Mouse (Mus musculus): ENCODE measurements around the gene Pccb.

Pccb gene

DNA sequence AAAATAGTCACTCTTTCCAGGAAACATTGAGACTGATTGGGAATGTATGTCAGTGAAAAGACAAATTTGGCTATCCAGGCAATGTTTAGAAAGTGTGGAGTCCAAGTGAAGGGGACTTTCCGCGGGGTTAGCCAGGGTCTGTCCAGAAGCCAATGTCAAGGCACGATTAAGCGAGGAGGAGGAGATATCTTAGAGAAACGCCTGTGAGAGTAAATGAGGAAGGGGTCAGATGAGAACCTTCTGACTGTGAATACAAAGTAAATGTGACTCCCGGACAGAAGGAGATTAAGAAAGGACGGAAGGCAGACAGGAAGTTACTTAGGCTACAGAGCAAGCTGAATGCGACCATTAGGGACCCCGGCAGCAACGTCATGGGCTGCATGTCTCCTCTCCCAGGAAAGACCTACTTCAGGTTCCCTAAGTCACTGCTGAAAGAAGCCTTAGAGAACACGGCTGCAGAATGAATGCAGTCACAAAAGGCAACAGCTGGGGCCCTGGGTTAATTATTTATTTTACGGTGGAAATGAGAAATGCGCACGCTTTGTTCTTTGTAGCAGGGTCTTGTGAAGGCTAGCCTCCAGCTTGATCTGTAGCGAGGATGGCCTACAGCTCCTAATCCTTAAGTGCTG lies 11.1 kb upstream of the Pccb start:
- no peak for DNase-seq (ENCODE audit: low spot score in 2 of 2)

DNA sequence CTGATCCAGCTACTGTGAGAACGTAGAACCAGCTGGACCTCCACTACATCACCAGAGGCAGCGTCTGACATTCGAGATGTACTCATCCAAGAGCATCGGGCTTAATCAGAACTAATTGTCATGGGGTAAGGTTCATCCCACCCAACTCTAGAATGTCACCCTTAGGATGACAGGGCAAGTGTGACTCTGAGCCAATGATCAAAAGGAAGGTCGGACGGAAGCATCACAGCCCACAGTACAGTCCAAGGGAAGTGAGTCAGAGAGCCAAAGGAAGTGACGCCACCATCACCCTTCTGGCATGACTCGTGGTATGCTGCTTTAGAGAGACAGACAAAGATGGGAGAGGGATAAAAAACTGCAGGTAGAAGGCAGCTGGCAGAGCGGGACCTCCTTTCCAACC lies 7.6 kb upstream of the Pccb start:
- no peak for DNase-seq (ENCODE audit: low spot score in 2 of 2)

DNA sequence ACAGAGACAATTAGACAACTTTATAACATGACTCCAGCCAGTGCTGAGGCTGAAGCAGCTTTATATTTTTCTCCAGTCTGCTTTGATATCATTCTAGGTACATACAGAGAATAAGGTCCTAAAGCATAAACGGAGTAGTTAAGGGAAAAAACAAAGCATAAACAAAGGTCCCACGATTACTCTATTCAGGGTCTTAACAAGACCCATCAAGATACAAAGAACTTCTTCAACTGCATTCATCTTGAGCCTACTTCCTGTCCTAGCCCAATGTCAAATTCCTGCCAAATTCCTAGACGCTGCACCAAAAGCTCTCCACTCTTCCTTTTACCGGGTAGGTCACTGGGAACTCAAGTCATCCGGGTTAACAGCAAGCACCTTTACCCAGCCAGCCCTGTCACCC lies 6.8 kb upstream of the Pccb start:
- DNase-seq (ENCODE audit: low spot score in 2 of 2) = no peak

DNA sequence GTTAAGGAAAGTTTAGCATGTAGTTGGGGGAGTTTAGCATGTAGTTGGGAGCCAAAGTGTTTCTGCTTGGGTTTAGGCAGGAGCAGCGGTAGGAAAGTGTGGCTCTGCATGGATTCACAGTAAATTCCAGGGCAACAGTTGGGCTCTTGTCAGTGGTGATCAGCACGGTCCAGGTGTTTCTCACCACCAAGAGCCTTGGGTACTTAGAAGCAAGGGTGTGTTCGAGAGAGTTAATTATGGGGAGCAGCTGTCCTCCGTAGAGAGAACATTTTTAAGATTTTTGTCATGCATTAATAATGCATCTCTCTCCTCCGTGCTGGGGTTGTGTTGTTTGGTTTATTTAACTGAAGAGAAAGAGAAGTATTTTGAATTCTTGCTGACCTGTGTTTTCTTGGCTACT lies 3.9 kb upstream of the Pccb start:
- DNase-seq (ENCODE audit: low spot score in 2 of 2) = no peak

DNA sequence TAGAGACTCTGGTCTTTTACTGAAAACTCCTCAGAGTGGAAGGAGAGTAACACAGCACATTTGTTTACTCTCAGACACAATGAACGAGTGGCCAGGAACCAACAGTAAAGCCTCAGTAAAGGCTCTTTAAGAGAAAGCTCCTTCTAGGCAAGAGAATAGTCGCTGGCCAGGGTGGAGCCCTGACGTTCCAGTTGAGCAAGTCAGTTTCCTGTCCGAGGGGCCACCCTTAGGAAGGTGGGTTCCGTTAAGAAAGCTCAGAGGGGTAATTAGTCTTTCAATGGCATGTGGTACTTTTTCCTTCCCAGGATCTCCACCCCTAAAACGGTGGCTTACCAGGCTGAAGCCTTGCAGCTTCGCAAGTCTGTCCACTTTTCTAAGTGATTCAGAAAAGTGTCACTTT lies 2.7 kb upstream of the Pccb start:
- DNase-seq (ENCODE audit: low spot score in 2 of 2) = no peak

- DNase-seq (ENCODE audit: low spot score in 2 of 2) = no peak
Measured at GRCm38 (mm10) chr9:101036876-101037275, 2.2 kb upstream of the Pccb start.

DNA sequence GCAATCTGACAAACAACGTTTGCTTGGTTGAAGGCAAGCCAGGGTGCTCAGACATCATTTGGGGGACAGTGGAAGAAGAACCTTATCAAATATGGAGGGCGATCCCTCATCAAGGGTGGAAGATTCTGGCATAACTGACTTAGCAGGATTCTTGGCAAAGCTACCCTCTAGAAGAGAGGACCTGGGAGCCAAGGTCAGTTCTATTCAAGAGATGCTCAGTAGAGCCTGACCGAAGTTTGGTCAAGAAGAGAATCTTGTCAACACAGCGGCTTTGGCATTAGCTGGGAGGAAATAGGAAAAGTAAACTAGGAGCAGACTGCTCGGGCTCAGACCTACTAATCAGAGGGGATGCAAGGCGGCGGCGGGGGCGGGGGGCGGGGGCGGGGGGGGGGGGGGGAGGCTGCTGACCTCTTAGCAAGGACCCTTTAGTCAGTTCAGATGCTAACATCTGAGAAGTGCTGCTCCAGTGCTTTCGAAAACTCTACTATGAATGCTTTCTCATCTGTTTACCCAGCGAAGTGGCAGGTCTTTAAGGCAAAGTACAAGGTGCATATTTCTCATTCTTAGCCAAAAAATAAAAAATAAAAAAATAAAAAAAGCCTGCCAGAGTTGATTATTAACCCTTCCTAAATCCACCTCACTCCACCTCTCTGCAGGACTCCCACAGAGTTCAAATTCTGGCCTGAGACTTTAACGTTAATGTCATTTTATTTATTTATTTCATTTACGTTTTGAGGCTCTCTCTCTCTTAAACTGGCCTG lies 1.3 kb upstream of the Pccb start:
- no peak for DNase-seq (ENCODE audit: low spot score in 2 of 2)

GRCm38 (mm10) chr9:101033761-101034447 lies 794 bp downstream of the Pccb start:
- DNase-seq (ENCODE audit: low spot score in 2 of 2) = no peak

DNA sequence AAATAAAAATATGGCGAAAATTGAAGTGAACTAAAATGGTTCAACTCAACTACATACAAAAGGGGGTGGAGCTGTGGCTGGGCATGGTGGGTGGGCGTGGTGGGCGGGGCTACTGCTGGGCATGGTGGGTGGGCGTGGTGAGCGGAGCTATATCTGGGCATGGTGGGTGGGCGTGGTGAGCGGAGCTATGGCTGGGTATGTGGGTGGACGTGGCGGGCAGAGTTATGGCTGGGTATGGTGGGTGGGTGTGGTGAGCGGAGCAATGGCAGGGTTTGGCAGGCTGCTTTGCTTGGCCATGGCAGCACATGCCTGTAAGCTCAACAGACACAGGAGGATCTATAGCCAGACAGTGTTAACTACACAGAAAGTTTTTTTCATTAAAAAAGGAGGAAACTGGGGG lies 15.9 kb downstream of the Pccb start:
- no peak for DNase-seq (ENCODE audit: low spot score in 2 of 2)

DNA sequence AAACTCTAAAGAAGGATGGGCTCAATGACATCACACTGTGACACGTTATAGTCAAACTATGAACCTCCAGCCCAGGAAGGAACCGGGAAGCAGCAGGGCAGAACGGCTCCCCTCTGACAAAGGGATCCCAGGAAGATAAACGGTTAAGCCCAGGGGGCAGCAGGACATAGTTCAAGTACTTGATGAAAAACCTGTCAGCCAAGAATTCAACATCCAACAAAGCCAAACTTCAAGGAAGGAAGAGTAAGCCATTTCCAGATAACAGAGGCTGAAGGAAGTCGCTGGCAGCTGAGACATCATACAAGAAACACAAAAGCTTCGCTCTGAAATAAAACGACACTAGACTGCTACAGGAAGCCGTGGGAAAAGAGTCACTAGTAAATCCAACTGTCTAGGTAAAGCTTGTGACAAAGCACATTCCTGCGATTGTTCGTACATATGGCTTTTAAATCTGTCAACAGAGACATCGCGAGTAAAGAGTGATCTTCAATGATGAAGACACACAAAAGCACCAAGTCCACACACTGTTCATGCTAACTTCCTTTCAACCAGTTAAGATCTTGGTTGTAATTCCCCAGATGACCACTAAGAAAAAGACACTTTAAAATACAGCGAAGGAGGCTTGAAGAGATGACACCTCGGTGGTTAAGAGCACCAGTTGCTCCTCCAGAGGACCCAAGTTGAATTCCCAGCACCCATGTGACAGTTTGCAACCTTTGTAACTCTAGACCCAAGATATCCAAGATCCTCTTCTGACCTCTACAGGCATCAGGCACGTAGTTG lies 16.8 kb downstream of the Pccb start:
- DNase-seq (ENCODE audit: low spot score in 2 of 2) = no peak

GRCm38 (mm10) chr9:101015324-101015723 lies 19.4 kb downstream of the Pccb start:
- DNase-seq (ENCODE audit: low spot score in 2 of 2) = no peak

DNA sequence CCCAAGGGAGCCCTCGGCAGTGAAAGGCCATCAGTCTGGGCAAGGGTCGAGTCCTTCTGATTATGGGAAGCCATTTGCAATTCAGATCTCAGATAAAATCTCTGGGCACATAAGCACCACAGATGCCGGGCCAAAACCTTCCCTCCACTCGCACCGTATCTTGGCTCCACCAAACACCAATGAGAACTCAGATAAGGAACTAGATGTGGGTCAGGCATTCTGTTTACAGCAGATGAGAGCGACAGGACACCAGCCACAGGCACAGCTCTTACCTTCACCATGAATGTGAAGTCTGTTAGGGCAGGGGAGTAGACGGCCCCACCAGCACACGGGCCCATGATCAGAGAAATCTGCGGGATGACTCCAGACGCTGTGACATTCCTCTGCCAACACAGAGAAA lies 22.3 kb downstream of the Pccb start:
- no peak for DNase-seq (ENCODE audit: low spot score in 2 of 2)

DNA sequence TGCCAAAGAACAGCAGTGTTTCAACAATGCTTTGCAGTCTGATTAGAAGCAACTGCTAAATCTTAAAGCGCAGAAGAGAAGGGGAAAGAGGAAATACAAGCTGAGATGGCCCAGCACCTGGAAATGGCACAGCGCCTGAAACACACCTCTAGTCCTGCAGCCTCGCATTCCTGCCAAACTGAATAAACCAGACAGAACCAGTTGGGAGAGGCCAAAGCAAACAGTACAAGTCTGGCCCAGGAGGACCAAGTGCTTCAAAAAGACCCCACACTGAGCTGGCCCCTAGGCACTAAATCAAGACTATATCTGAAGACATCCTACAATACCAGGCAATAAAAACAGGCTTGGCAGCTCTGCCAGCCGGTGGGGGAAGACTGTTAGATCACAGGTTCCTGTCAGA lies 28.8 kb downstream of the Pccb start:
- DNase-seq (ENCODE audit: low spot score in 2 of 2) = no peak

GRCm38 (mm10) chr9:101003302-101003701 lies 31.4 kb downstream of the Pccb start:
- no peak for DNase-seq (ENCODE audit: low spot score in 2 of 2)

DNA sequence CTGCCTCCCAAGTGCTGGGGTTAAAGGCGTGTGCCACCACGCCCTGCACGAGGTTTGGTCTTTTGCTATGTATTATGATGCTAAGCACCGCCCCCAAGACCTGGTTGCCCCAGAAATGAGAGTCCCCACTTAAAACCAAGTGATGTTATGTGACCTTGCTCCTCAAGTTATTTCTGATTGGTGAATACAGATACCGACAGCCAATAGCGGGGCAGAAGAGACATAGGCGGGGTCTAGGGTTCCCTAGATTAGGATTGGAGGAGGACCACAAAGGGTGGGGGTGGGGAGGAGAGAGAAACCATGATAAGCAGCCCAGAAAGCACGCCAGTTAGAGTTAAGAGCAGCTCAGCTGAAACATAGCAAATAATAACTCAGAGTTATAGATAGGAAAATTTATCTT lies 31.9 kb downstream of the Pccb start:
- DNase-seq (ENCODE audit: low spot score in 2 of 2) = no peak

GRCm38 (mm10) chr9:101002053-101002452 lies 32.6 kb downstream of the Pccb start:
- no peak for DNase-seq (ENCODE audit: low spot score in 2 of 2)

- no peak for DNase-seq (ENCODE audit: low spot score in 2 of 2)
Measured at GRCm38 (mm10) chr9:100997138-100997537, 37.6 kb downstream of the Pccb start.

DNA sequence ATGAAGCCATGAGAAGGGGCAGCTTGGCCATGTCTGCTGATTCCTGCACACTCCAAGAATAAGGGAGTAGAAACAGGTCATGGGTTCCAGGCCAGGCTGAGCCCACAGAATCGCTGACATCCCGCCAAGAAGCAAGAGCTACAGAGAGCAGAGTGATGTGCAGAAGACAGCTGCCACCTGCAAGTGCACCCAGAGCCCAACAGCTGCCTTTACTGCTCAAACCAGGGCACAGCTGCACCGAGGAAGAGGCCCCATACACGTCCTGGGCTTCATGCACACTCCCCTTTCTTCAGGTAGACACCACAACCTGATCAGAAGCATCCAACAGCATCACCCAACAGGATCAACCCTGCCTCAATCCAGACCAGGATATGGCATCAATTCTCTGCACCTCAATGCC lies 40.8 kb downstream of the Pccb start:
- no peak for DNase-seq (ENCODE audit: low spot score in 2 of 2)

DNA sequence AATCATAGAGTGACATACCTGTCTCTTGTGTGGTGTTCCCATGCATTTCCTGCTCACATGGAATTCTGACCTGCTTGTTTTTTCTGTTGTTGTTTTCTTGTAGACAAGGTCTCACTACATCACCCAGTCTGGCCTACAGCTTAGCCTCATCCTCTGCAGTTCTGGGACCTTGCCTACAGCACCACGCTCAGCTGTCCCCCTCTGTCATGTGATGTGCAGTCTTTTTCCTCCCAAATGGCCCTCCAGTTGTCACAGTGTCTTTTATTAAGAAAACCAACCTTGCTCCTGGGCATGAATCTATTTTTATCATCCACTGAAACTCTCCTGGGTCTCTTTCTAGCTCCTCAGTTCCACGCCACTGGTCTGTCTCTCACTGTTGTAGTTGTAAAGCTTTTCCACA lies 42.5 kb downstream of the Pccb start:
- no peak for DNase-seq (ENCODE audit: low spot score in 2 of 2)

DNA sequence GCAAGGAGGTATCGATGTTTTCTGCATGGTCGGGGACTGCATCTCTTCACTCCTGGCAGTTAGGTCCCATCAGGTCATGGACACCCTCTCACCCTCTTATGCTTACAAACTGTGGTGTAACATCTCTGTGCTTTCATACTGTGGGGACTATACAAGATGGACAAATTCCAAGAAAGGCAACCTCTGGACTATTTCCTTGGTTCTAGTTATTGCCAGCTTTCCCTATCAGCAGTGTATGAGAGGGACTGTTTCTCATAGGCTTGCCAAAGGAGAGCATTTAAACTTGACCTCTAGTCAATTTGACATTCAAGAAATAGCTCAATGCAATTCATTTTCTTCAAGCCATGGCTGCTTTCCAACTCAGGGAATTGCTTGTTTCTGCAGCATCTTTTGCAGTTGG lies 43.4 kb downstream of the Pccb start:
- DNase-seq (ENCODE audit: low spot score in 2 of 2) = no peak

GRCm38 (mm10) chr9:100990609-100991008 lies 44.1 kb downstream of the Pccb start:
- no peak for DNase-seq (ENCODE audit: low spot score in 2 of 2)

DNA sequence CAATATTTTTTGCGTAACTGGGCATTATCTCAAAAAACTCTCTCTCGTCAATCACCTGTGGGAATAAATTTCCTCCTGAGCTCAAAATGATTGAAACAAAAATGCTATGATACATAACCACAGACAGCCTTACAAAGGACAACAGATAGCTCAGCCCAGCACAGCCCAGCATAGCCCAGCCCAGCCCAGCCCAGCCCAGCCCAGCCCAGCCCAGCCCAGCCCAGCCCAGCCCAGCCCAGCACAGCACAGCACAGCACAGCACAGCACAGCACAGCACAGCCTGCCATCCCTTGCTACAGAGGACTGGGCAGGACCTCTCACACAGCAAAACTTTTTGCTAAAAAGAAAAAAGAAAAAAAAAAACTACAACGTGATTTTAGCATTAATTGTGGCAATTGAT lies 46.8 kb downstream of the Pccb start:
- no peak for DNase-seq (ENCODE audit: low spot score in 2 of 2)
